Mouse (Mus musculus) adrenal gland, postnatal 4 days (tissue): ENCODE results near the gene Vps35. TPM values are rescaled to one million over a fixed set of nuclear protein-coding genes. Genes with fewer than 3 reads are reported as not detected.

ENCODE experiments used
- DNase-seq, 2 experiments: peaks; one replicate each; pipeline ENCODE4 v3.0.0; 2021 to 2022; ENCODE audit warnings: low spot score in 2 of 2, mixed read lengths in 2 of 2
- total RNA-seq, 2 experiments: library from RNA; stranded (reverse); gene quantifications; 2 replicates each; pipeline ENCODE4 v1.2.3; 2021

The Vps35 gene
- total RNA-seq, 2 experiments from 2014 or later, result 86.3 to 94.8 TPM

DNA sequence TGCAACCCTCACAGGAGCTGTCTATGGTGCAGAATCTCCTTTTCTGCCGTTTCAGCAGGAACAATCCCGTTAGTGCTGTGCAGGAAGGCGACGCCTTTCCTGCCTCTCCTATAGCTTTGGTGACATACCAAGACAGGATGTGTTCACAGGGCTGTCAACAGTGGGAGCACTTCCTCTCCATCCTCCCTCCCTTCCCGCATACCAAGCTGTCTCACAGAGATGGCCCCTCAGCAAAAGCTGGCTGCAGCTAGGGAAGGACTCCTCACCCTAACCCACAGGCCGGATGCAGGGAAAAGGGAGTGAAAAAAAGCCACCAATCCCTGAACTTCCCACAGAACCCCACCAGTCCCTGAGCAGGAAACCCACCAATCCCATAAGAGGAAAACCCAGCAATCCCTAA lies 78.6 kb downstream of the Vps35 start:
- no peak for DNase-seq

DNA sequence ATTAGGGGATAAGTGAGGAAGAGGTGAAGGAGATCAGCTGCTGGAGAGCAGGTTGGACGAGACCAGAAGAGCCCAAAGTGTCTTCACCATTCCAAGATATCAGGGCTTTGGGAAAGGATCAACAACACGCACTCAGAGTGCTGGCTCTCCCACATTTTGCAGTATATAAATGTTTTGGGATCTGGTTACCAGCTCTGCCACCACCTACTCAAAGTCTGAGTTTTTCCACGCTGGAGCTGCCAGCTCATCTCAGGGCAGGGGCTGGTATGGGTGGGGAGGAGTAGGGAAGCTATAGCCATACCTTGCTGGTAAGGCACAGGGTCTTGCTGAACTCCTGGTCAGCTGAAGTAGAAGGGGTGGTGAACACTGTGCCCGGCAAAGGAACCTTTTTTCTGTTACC lies 79.4 kb downstream of the Vps35 start:
- DNase-seq, result no peak

Other genes starting within 250 kb of the Vps35 start
- 10 to 100 TPM; 36.5 to 39.8 TPM for gene Fbxw9, start 239.7 kb downstream of the Vps35 start, total RNA-seq
- not detected for gene Gm5741, start 231.8 kb downstream of the Vps35 start, total RNA-seq
- gene Dhps, start 228.0 kb downstream of the Vps35 start, total RNA-seq, result 10 to 100 TPM; 43.0 to 48.2 TPM
- gene Wdr83os, start 219.1 kb downstream of the Vps35 start, total RNA-seq, result 10 to 100 TPM; 77.8 to 80.6 TPM
- gene Wdr83, start 218.5 kb downstream of the Vps35 start, total RNA-seq, result 10 to 100 TPM; 31.2 to 33.8 TPM
- gene Man2b1, start 216.5 kb downstream of the Vps35 start, total RNA-seq, result 10 to 100 TPM; 69.1 to 69.2 TPM
- 1 to 10 TPM; 3.7 to 4.3 TPM for gene Zfp791, start 176.7 kb downstream of the Vps35 start, total RNA-seq
- gene Cks1brt, start 147.9 kb downstream of the Vps35 start, total RNA-seq, result not detected
- not detected for gene Olfr371, start 73.8 kb downstream of the Vps35 start, total RNA-seq
- 10 to 100 TPM; 46.6 to 48.6 TPM for gene Orc6, start 170 bp downstream of the Vps35 start, total RNA-seq
- 1 to 10 TPM; 1.9 to 3.9 TPM for gene Mylk3, start 86.5 kb upstream of the Vps35 start, total RNA-seq
- 10 to 100 TPM; 36.1 to 37.5 TPM for gene 4921524J17Rik, start 133.0 kb upstream of the Vps35 start, total RNA-seq
- gene Gpt2, start 192.8 kb upstream of the Vps35 start, total RNA-seq, result 10 to 100 TPM; 53.9 to 63.7 TPM